Mouse (Mus musculus): ENCODE measurements at regions not wholly inside any gene's neighbourhood (a gene's known extent, or its start where the extent isn't known, plus 50 kb on each side); places are given as distances from the start of the nearest gene placed in this dataset.

DNA sequence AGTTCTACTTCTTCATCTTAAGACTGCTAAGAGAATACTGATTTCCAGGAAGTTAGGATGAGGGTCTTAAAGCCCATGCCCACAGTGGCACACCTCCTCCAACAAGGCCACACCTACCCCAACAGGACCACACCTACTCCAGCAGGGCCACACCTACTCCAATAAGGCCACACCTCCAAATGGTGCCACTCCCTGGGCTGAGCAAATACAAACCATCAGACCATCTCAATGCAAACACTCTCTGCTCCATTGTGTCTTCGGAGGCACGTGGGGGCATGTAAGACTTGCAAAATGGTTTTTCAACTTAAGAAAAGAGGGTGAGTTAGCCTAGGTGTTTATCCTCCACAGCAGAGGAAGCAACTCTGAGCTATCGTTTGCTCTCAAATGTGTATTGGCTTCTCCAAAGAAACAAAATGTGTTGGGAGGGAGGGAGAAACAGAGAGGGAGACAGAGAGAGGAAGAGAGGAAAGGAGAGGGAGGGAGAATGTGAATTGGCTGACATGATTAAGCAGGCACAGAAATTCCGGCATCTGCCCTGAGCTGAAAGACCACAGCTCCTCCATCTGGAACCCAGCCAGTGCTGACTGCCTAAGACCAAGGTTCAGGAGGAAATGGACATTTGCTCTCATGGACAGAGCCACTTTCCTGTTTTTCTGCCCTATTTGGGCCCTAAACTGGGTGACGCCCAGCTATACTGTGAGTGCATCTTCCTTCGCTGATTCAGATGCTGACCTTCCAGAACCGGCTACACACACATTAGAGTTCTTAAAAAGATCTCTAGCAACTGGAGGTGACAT, 356.2 kb downstream of the Ice1 start:
- Histone ChIP-seq H3K9me3 (replicated peaks) (no peaks in the 10 kb centered on the region), H3K27me3 (replicated peaks) (no peaks in the 10 kb centered on the region), H3K9ac (no peak overlapping the region), H3K27ac (no peak overlapping the region), H3K4me1 (no peaks in the 10 kb centered on the region), H3K4me3 (no peak overlapping the region), H3K4me2 (no peak overlapping the region), H3K36me3 (no peaks in the 10 kb centered on the region)
- WGBS (ENCODE audit: insufficient replicate concordance) = 64% methylated on average over 7 of the region's 7 CpGs
- ATAC-seq = no peak; the same call in 1 of the 2 replicates

DNA sequence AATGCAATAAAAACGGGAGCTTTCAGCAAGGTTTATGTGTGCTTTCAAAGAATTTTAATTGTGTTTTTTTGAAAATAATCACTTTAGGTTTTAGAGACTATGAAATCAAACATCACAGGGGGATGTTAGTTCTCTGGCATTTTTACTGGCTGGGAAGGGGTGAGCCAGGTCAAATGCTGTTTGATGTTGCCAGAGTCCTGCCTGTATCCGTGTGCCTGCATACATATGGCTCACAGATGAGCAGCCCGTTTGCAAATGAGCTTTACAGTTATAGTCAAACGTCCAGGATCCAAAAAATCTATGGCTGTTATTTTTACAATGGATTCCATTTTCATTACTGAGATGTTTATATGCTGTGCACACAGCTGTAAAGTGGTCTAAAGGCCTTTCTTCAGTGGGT, 354.7 kb downstream of the Ice1 start:
- no peaks in the 10 kb centered on the region for H3K9me3 ChIP-seq (replicated peaks)
- no peak overlapping the region for H3K4me3 ChIP-seq
- H3K27ac ChIP-seq = no peak overlapping the region
- H3K36me3 ChIP-seq = no peaks in the 10 kb centered on the region
- no peak overlapping the region for H3K9ac ChIP-seq
- no peak overlapping the region for H3K4me2 ChIP-seq
- ATAC-seq = no peak
- no peaks in the 10 kb centered on the region for H3K4me1 ChIP-seq
- whole genome bisulfite sequencing (ENCODE audit: insufficient replicate concordance) = 59% methylated on average over 4 of the region's 4 CpGs
- H3K27me3 ChIP-seq (replicated peaks) = no peaks in the 10 kb centered on the region

DNA sequence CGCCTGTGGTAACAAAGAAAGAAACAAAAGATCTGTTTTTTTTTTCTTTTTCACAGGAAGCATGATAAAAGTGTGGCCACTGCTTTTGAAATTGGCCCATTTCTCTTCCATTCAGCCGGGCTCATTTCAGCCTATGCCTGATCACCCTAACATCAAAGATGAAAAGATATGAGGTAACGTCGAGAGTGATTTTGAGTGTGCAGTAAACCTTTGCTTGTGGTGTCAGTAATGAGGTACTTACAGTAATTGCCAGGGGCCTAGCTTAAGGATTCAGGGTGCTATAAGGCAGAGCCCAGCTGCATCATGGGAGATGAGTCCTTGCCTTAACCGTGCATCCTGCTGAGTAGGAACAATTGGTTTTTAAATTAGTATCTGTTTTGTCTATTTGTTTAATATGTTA, 354.2 kb downstream of the Ice1 start:
- no peak overlapping the region for H3K9ac ChIP-seq
- no peak overlapping the region for H3K4me2 ChIP-seq
- H3K4me1 ChIP-seq = no peaks in the 10 kb centered on the region
- H3K27me3 ChIP-seq (replicated peaks) = no peaks in the 10 kb centered on the region
- H3K36me3 ChIP-seq = no peaks in the 10 kb centered on the region
- no peaks in the 10 kb centered on the region for H3K9me3 ChIP-seq (replicated peaks)
- no peak overlapping the region for H3K27ac ChIP-seq
- 57% methylated on average over 5 of the region's 5 CpGs for WGBS (ENCODE audit: insufficient replicate concordance)
- no peak for ATAC-seq
- H3K4me3 ChIP-seq = no peak overlapping the region

DNA sequence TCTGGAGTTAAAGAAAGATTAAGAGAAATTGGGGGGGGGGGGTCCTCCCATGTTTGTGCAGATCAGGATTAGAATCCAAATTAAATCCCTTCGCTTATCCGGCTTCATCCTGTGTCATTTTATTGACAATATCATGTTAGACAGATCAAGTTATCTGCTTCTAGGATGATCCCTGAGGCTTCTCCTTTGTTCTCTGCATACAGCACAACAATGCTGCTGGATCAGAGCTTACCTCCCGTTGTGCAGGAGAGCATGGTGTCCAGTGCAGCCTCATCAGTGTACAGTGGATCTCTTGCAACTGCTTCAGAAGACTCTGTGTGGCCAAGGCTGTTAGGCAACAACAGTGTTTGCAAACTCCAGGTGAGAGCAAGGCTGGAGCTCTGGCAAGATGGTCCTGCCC, 344.7 kb downstream of the Ice1 start:
- no peak for ATAC-seq
- H3K4me1 ChIP-seq = no peaks in the 10 kb centered on the region
- H3K27ac ChIP-seq = no peak overlapping the region
- H3K4me2 ChIP-seq = no peak overlapping the region
- H3K9me3 ChIP-seq (replicated peaks) = no peaks in the 10 kb centered on the region
- H3K4me3 ChIP-seq = no peak overlapping the region
- no peaks in the 10 kb centered on the region for H3K27me3 ChIP-seq (replicated peaks)
- 64% methylated on average over 3 of the region's 3 CpGs for WGBS (ENCODE audit: insufficient replicate concordance)
- no peaks in the 10 kb centered on the region for H3K36me3 ChIP-seq
- H3K9ac ChIP-seq = no peak overlapping the region

DNA sequence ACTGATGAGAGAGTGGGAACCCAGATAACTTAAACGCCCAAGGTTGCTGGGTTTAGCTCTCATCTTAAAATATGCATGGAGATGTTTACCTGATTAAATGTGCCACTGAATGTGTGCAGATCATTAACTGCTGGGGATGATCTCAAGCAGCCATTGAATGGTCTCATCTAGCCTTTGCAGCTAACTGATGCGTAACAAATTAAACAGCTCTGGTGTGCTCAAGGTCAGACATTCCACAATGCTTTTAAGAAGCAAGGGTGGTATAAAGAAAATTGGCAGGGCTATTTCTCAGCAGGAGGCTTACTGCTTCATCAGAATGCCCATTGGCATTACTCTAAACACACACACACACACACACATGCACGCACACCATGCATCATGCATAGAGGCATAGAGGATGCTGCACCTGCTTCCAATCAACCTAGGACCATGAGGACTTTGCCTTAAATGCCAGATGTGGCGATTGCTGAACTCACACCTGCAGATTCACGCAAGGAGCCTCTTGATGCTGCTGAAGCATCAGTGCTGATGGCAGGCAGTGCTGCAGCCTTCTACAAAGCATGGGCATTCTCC, 333.4 kb downstream of the Ice1 start:
- ATAC-seq = no peak
- Histone ChIP-seq H3K4me2 (no peak overlapping the region), H3K27ac (no peak overlapping the region), H3K36me3 (no peaks in the 10 kb centered on the region), H3K9me3 (replicated peaks) (no peaks in the 10 kb centered on the region), H3K4me1 (no peaks in the 10 kb centered on the region), H3K9ac (no peak overlapping the region), H3K27me3 (replicated peaks) (no peaks in the 10 kb centered on the region), H3K4me3 (no peak overlapping the region)
- WGBS (ENCODE audit: insufficient replicate concordance) = 70% methylated on average over 5 of the region's 5 CpGs

DNA sequence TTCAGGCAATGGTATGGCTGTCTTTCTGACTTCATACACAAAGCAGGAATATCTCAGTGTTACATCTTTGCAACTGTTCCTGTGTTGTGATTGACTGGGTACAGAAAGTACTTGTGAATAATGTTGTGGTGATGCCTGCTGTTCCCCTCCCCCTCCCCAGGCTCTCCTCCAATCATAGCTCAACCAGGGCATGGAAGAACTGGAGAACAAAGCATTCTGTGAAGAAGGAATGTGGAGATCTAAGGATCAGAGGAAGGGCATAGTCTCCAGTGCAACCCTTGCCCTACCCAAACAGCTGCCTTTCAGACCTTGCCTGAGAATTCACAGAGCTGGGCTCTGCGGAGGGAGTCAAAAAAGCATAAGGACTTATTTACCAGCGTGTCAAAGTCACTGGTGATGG, 326.9 kb downstream of the Ice1 start:
- 38% methylated on average over 2 of the region's 2 CpGs for WGBS (ENCODE audit: insufficient replicate concordance)
- H3K4me3 ChIP-seq = no peak overlapping the region
- H3K27me3 ChIP-seq (replicated peaks) = no peaks in the 10 kb centered on the region
- H3K36me3 ChIP-seq = no peaks in the 10 kb centered on the region
- H3K9me3 ChIP-seq (replicated peaks) = no peaks in the 10 kb centered on the region
- H3K4me1 ChIP-seq = no peaks in the 10 kb centered on the region
- no peak overlapping the region for H3K9ac ChIP-seq
- no peak overlapping the region for H3K27ac ChIP-seq
- no peak for ATAC-seq
- no peak overlapping the region for H3K4me2 ChIP-seq

DNA sequence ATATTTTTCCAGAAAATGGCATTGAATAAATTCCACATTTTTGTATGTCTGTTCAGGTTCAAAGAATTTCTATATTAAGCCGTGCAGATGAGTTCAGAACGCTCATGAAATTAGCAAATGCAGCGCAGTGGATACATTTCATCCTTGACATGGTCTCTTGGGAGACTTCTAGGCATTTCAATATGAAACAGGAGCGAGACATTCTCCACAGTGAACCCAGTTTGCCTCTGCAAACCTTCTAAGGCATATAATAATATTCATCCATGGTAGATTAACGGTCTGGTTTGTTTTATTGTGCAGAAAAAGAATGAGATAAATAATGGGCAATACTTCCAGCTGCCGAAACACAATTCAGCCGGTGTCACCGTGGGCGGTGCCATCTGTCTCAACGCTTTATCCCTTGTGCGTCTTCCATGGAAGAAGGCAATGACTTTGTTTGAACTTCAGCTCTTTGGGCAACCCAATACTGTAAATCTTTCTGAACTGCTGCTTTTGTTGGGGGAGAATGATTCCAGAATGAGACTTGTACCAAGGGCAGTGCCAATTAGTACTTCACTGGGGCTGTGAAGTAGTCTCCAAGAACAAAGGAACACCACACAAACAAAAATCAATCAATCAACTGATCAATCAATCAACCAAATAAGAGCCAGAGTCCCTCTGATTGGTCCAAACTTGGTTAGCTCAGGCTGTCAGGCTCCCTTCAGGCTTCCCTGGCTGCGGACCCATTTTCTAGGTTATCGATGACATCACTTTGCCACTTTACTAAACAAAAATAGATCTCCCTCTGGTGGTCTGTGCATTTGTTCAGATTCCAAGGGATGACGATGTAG, 326.0 kb downstream of the Ice1 start:
- no peak overlapping the region for H3K4me2 ChIP-seq
- H3K36me3 ChIP-seq = no peaks in the 10 kb centered on the region
- WGBS (ENCODE audit: insufficient replicate concordance) = 72% methylated on average over 14 of the region's 14 CpGs
- H3K4me1 ChIP-seq = no peaks in the 10 kb centered on the region
- no peak for ATAC-seq
- H3K9me3 ChIP-seq (replicated peaks) = no peaks in the 10 kb centered on the region
- H3K27me3 ChIP-seq (replicated peaks) = no peaks in the 10 kb centered on the region
- H3K9ac ChIP-seq = no peak overlapping the region
- H3K4me3 ChIP-seq = no peak overlapping the region
- no peak overlapping the region for H3K27ac ChIP-seq

DNA sequence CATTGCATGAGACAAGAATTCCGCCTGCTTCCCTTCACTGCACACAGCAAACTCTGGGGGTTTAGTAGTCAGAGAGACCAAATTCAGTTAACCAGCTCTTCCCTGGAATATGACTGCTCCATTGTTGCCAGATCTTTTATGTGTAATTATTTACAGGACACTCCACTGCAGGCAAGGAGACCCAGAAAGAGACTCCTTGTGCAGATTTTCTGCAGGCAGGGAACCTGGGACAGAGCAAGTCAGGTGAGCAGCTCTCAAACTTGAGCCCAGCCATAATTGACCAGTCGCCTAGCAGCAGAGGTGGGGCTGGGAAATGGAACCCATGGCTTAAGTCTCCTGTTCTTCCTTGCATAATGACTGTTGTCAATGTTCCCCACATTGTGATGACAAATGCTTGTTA, 324.2 kb downstream of the Ice1 start:
- 44% methylated on average over 2 of the region's 2 CpGs for WGBS (ENCODE audit: insufficient replicate concordance)
- Histone ChIP-seq H3K9me3 (replicated peaks) (no peaks in the 10 kb centered on the region), H3K4me3 (no peak overlapping the region), H3K9ac (no peak overlapping the region), H3K4me2 (no peak overlapping the region), H3K36me3 (no peaks in the 10 kb centered on the region), H3K4me1 (no peaks in the 10 kb centered on the region), H3K27me3 (replicated peaks) (no peaks in the 10 kb centered on the region), H3K27ac (no peak overlapping the region)
- ATAC-seq = no peak

DNA sequence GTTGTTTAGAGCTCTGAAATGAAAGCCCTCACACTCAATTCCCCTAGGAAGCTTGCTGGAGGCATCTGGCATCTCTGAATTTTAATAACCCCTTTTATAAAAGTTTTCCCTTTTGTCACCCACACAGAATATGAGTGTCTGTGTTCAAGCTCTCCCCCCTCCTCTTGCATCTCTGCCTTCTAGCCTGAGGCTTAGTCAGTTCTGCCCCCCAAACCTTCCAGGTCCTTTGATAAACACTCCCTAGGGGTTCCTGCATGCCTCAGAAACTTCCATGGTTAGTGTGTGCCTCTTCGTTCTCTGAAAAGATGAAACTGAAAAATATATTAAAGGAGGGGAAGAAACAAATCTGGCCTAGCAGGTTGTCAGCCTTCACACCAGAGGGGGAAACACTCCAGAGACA, 313.9 kb downstream of the Ice1 start:
- no peak overlapping the region for H3K4me3 ChIP-seq
- no peak overlapping the region for H3K4me2 ChIP-seq
- H3K9me3 ChIP-seq (replicated peaks) = no peaks in the 10 kb centered on the region
- no peaks in the 10 kb centered on the region for H3K27me3 ChIP-seq (replicated peaks)
- H3K9ac ChIP-seq = no peak overlapping the region
- 68% methylated on average over 1 of the region's 1 CpGs for WGBS (ENCODE audit: insufficient replicate concordance)
- H3K27ac ChIP-seq = no peak overlapping the region
- ATAC-seq = no peak
- H3K4me1 ChIP-seq = no peaks in the 10 kb centered on the region
- H3K36me3 ChIP-seq = no peaks in the 10 kb centered on the region

DNA sequence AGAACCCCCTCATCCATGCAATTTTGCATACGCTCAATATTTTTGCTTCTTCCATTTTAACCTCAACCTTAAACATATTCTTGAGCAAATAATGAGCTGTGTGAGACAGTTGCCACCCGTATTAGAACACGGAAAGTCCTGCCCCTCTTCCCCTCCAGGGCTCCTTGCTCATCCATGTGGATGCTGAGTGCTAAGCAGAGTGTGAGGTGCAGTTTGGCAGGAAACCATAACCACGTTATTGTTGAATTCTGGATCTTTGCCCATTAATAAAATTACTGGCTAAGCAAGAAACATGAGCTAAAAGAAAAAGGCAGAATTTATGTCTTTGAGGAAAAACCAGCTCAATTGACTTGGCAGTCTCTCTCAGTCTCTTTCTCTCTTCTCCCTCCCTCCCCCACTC, 301.4 kb downstream of the Ice1 start:
- WGBS (ENCODE audit: insufficient replicate concordance) = 73% methylated on average over 4 of the region's 4 CpGs
- Histone ChIP-seq H3K27me3 (replicated peaks) (no peaks in the 10 kb centered on the region), H3K4me1 (no peaks in the 10 kb centered on the region), H3K36me3 (no peaks in the 10 kb centered on the region), H3K27ac (no peak overlapping the region), H3K9me3 (replicated peaks) (no peaks in the 10 kb centered on the region), H3K4me2 (no peak overlapping the region), H3K4me3 (no peak overlapping the region), H3K9ac (no peak overlapping the region)
- no peak for ATAC-seq

DNA sequence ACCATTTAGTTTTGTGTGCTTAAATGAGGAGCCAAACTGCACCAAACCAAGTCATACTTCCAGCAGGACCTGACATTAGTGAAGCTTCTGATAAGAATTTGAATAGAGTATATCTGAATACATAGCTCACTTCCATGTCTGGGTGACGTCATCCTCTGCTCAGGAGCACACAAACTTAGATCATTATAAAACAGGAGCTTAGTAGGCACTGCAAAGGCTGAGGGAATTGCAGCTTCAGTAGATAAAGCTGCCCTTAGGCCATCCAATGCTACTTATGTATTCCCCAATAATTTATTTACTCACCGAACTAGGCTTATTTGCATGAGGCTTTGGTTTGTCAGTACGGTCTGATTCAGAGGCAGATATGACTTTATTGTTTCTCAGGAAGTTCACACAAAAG, 297.0 kb downstream of the Ice1 start:
- 58% methylated on average over 3 of the region's 3 CpGs for WGBS (ENCODE audit: insufficient replicate concordance)
- Histone ChIP-seq H3K4me1 (no peaks in the 10 kb centered on the region), H3K9me3 (replicated peaks) (no peaks in the 10 kb centered on the region), H3K4me2 (no peak overlapping the region), H3K36me3 (no peaks in the 10 kb centered on the region), H3K4me3 (no peak overlapping the region), H3K27ac (no peak overlapping the region), H3K27me3 (replicated peaks) (no peaks in the 10 kb centered on the region), H3K9ac (no peak overlapping the region)
- ATAC-seq = no peak

DNA sequence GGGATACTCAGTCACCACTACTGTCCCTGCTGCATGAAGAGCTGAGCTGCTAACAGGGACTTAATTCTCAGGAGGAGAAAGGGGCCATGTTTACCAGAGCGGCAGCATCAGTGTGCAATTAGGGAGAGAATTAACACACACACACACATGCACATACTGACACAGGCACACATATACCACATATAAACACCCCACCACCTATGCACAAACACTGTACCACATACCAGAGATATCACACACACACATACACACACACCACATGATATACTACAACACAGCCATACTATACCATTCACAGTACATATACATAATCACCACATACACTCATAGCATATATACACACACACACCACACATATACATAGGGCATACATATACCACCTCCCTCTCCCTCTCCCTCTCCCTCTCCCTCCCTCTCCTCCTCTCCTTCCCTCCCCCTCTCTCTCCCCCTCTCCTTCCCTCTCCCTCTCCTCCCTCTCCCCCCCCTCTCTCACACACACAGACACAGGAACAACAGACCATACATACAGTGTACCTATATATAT, 294.2 kb downstream of the Ice1 start:
- H3K9ac ChIP-seq = no peak overlapping the region
- ATAC-seq = no peak
- no peaks in the 10 kb centered on the region for H3K36me3 ChIP-seq
- H3K27ac ChIP-seq = no peak overlapping the region
- H3K27me3 ChIP-seq (replicated peaks) = no peaks in the 10 kb centered on the region
- no peak overlapping the region for H3K4me3 ChIP-seq
- WGBS (ENCODE audit: insufficient replicate concordance) = 68% methylated on average over 1 of the region's 1 CpGs
- H3K4me1 ChIP-seq = no peaks in the 10 kb centered on the region
- H3K9me3 ChIP-seq (replicated peaks) = no peaks in the 10 kb centered on the region
- no peak overlapping the region for H3K4me2 ChIP-seq
